Mouse (Mus musculus) bone marrow, adult 2 months (tissue): ENCODE measurements at regions not wholly inside any gene's neighbourhood (a gene's known extent, or its start where the extent isn't known, plus 50 kb on each side); places are given as distances from the start of the nearest gene placed in this dataset.

ENCODE experiments used
- CTCF ChIP-seq: fragments of 200-500 bp; IDR thresholded peaks from 2 replicates; pipeline ENCODE4 v1.5.1; 2011; ENCODE audit warnings: low read length, control low read depth; ENCODE audit not compliant: control insufficient read depth, insufficient read depth
- POLR2A ChIP-seq: fragments of 200-500 bp; IDR thresholded peaks from 2 replicates; pipeline ENCODE4 v1.6.1; 2011; ENCODE audit warnings: low read depth, mild to moderate bottlenecking, control low read depth, low read length, borderline replicate concordance; ENCODE audit not compliant: control insufficient read depth

DNA sequence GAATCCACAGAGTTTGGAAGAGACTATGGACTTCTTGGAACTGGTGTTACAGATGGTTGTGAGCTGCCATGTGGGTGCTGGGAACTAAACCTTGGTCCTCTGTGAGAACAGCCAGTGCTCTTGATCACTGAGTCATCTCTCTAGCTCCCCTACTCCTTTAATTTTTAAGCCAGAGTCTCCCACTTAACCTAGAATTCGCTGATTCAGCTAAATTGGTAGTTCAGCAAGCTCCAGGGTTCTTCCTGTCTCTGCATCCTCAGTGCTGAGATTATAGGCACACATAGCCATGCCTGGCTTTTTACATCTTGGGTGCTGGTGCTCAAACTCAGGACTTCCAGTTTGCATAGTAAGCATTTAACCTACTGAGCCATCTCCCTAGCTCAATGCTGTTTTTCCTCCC, 58.5 kb upstream of the Card11 start:
- no peak for TF ChIP-seq CTCF
- no peak for TF ChIP-seq POLR2A
